Mouse (Mus musculus): ENCODE measurements at regions not wholly inside any gene's neighbourhood (a gene's known extent, or its start where the extent isn't known, plus 50 kb on each side); places are given as distances from the start of the nearest gene placed in this dataset. TPM values are rescaled to one million over a fixed set of nuclear protein-coding genes. Genes with fewer than 3 reads are reported as not detected.

GRCm38 (mm10) chr17:27260116-27260515 lies 55.8 kb upstream of the Lemd2 start:
- no peak for DNase-seq
- intact Hi-C loops (cut with DNase I): no loop called here
- H3K4me3 ChIP-seq: no peak overlapping the region
- TF ChIP-seq CTCF (IDR thresholded peaks at IDR 0.05): no peak
- H3K27ac ChIP-seq: no peak overlapping the region

GRCm38 (mm10) chr17:27257345-27257744 lies 53.1 kb upstream of the Lemd2 start:
- intact Hi-C loops (cut with DNase I): no loop called here
- TF ChIP-seq CTCF (IDR thresholded peaks at IDR 0.05): peak; percentile 58
- H3K4me3 ChIP-seq: no peak overlapping the region
- H3K27ac ChIP-seq: no peak overlapping the region
- peak; percentile 49 for DNase-seq

GRCm38 (mm10) chr17:27255804-27256203 lies 51.5 kb upstream of the Lemd2 start:
- Histone ChIP-seq H3K4me3 (no peak overlapping the region), H3K27ac (no peak overlapping the region)
- no peak for DNase-seq
- intact Hi-C loops (cut with DNase I): no loop called here
- TF ChIP-seq CTCF (IDR thresholded peaks at IDR 0.05): no peak

Small RNA genes lying in the stretch of these regions (microRNA-seq; reads per million reads assigned to microRNA genes)
- gene Mir7214 (not detected), gene Mir7216 (not detected), gene Mir7217 (not detected), gene Mir7218 (not detected)
